Mouse (Mus musculus) erythroblast, embryonic 14.5 days (primary cell): ENCODE data around the gene Gm49450. TPM values are rescaled to one million over a fixed set of nuclear protein-coding genes. Genes with fewer than 3 reads are reported as not detected.

Experiments used
- H3K27me3 ChIP-seq: 2 replicates; pipeline ENCODE4 v1.6.1; 2012; ENCODE audit warnings: inconsistent platforms; ENCODE audit not compliant: control insufficient read depth
- H3K36me3 ChIP-seq: 2 replicates; pipeline ENCODE4 v1.6.1; 2012; ENCODE audit warnings: mild to moderate bottlenecking, inconsistent platforms; ENCODE audit not compliant: control insufficient read depth
- H3K4me1 ChIP-seq: 2 replicates; pipeline ENCODE4 v1.6.1; 2012; ENCODE audit warnings: inconsistent platforms; ENCODE audit not compliant: control insufficient read depth
- H3K4me3 ChIP-seq: replicated peaks from 2 replicates; pipeline ENCODE3; 2012; ENCODE audit warnings: moderate library complexity, mild to moderate bottlenecking, inconsistent platforms
- H3K9me3 ChIP-seq: 2 replicates; pipeline ENCODE4 v1.6.1; 2012; ENCODE audit warnings: low read length, inconsistent platforms, mixed read lengths; ENCODE audit not compliant: control insufficient read depth
- GATA1 ChIP-seq: IDR thresholded peaks from 2 replicates; pipeline ENCODE4 v1.6.1; 2012; ENCODE audit warnings: low read length, inconsistent platforms, mixed read lengths
- TAL1 ChIP-seq: IDR thresholded peaks from 3 replicates; pipeline ENCODE4 v1.6.1; 2012; ENCODE audit warnings: low read length, inconsistent platforms, mixed read lengths
- polyA plus RNA-seq: library from polyadenylated mRNA; stranded (reverse); fragments of >175 nt; gene quantifications from 2 replicates; pipeline ENCODE4 v1.2.3, GENCODE M21; 2012

Gene Gm49450
- polyA plus RNA-seq, 1 experiment = not detected

DNA sequence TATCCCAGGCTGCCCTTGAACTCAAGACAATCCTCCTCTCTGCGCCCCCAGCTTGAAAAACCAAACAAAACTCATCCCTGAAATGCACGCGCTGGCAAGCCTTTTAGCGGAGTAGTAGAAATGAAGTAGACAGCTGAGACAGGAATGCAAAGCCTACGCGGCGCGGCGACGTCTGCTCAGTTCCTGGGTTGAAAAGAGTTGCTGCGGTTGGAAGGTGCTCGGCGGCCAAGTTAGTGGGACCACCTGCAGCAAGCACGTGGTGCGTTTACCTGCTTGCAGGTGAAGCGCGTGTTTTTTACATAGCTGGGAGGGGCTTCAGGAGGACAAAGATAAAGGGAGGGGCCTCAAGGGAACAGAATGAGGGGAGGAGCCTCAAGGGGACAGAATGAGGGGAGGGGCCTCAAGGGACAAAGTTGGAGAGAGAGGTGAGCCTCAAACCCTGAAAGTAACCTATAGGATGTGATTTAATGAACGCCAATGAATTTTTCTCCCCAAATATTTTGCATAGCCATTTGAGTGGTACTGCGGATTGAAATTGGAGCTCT, 62.1 kb downstream of the Gm49450 start:
- Histone ChIP-seq H3K27me3 (peaks cover 61% of the 10 kb centered on the region), H3K4me3 (peak overlapping the region; percentile 12), H3K9me3 (peaks cover 7% of the 10 kb centered on the region; the same call in 1 of the 2 replicates), H3K36me3 (no peaks in the 10 kb centered on the region), H3K4me1 (peaks cover 40% of the 10 kb centered on the region)
- TF ChIP-seq TAL1 (no peak), GATA1 (no peak)

DNA sequence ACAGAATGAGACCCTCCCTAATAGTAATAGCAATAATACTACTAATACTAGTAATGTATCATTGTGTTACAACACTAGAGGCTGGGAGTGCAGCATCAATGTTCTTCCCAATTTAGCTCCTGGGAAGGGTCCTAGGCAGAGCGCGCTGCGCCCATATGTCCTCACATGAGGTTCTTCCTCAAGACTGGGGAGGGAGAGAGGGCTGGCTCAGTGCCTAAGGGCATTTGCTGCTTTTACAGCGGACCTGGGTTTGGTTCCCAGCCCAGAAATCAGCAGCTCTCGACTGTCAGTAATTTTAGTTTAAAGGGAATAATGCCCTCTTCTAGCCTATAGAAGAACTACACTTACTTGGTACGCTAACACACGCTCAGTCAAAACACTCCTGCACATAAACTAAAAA, 65.8 kb downstream of the Gm49450 start:
- Histone ChIP-seq H3K36me3 (no peaks in the 10 kb centered on the region), H3K9me3 (no peaks in the 10 kb centered on the region), H3K4me1 (peaks cover 14% of the 10 kb centered on the region), H3K27me3 (peaks cover 23% of the 10 kb centered on the region), H3K4me3 (no peak overlapping the region)
- TF ChIP-seq TAL1 = no peak
- TF ChIP-seq GATA1 = no peak

DNA sequence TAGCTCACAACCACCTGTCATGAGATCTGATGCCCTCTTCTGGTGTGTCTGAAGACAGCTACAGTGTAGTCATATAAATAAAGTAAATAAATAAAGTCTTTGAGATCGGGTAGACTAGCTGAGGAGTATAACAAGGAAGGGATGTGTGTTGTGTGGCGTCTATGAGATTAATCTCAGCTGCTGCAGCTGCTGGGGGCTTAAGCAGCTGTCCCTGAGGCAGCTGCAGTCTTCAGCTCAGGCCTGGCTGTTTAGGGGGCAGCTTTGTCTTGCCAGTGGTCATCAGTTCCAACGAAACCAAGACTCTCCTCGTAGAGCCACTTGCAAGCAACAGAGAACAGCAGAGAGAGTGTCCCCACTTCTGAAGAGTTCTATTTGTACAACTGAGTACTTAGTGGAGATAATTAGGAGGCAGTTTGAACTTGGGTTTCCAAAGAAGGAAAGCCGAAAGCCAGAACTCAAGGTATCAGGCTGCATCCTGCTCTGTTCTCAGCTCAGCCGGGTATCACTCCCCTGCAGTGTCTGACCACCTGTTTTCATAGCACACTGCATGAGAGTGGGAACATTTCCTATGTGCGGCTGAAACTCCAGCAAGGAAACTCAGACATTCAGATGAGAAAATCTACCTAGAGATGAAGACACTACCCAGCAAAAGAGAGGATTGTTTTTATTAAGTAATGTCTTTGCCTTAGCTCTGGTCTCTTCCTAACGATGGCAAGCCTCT, 66.5 kb downstream of the Gm49450 start:
- peaks cover 15% of the 10 kb centered on the region for H3K4me1 ChIP-seq
- H3K9me3 ChIP-seq = no peaks in the 10 kb centered on the region
- no peak for TF ChIP-seq TAL1
- no peak for TF ChIP-seq GATA1
- no peaks in the 10 kb centered on the region for H3K36me3 ChIP-seq
- H3K4me3 ChIP-seq = no peak overlapping the region
- peaks cover 16% of the 10 kb centered on the region for H3K27me3 ChIP-seq

DNA sequence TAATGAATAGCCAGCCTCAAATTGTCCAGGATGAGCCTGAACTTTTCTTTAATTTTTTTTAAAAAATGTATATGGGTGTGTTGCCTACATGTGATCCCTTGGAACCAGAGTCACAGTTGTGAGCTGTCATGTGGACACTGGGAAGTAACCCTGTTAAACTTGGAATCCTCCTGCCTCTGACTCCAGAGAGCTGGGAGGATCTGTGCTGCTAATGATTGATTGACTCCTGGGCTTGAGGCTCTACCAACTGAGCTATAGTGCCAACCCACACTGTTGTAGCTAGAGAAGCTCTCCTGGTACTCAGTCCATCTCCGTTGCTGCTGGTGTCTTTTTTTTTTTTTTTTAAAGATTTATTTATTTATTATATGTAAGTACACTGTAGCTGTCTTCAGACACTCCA, 69.2 kb downstream of the Gm49450 start:
- no peak for TF ChIP-seq TAL1
- TF ChIP-seq GATA1 = no peak
- no peaks in the 10 kb centered on the region for H3K9me3 ChIP-seq
- no peak overlapping the region for H3K4me3 ChIP-seq

DNA sequence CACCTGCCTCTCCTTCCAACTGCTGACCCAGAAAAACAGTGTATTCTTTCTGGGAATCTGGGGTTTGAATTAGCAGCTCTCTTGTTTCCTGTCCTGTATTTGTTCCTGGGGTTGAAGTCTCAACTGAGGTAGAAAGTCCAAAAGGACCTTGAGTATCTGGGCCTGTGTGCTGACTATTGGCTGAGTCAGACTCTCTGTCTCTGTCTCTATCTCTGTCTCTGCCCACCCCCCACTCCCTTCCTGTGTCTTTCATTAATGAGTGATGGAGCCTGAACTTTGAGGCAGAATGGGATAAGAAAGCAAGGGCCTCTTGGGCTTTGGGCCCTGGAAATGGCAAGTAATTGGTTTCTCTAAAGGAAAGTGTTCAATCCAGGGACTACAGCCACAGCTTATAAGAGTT, 69.7 kb downstream of the Gm49450 start:
- Histone ChIP-seq H3K4me3 (no peak overlapping the region), H3K27me3 (peaks cover 6% of the 10 kb centered on the region; the same call in 1 of the 2 replicates), H3K4me1 (peaks cover 33% of the 10 kb centered on the region), H3K36me3 (peaks cover 2% of the 10 kb centered on the region), H3K9me3 (no peaks in the 10 kb centered on the region)
- no peak for TF ChIP-seq GATA1
- no peak for TF ChIP-seq TAL1

More for the DNA sequence above, 69.2 kb downstream of the Gm49450 start:
- Histone ChIP-seq H3K4me1 (peaks cover 33% of the 10 kb centered on the region), H3K27me3 (peaks cover 7% of the 10 kb centered on the region; the same call in 1 of the 2 replicates), H3K36me3 (peaks cover 2% of the 10 kb centered on the region)

Other genes starting within 250 kb of the Gm49450 start
- gene Ccdc65, start 245.3 kb downstream of the Gm49450 start, polyA plus RNA-seq = 0.08 TPM in 1 of 2 replicates, not detected in the other
- gene Fkbp11, start 225.4 kb downstream of the Gm49450 start, polyA plus RNA-seq = 0.06 and 0.19 TPM in 2 replicates
- 0.11 and 0.14 TPM in 2 replicates for gene Arf3, start 190.3 kb downstream of the Gm49450 start, polyA plus RNA-seq
- not detected in 2 replicates for gene Wnt10b, start 175.4 kb downstream of the Gm49450 start, polyA plus RNA-seq
- gene Wnt1, start 163.7 kb downstream of the Gm49450 start, polyA plus RNA-seq = not detected in 2 replicates
- 0.01 and 0.02 TPM in 2 replicates for gene Ddn, start 144.1 kb downstream of the Gm49450 start, polyA plus RNA-seq
- 54.6 and 55.9 TPM in 2 replicates for gene Prkag1, start 122.0 kb downstream of the Gm49450 start, polyA plus RNA-seq
- gene Kmt2d, start 82.3 kb downstream of the Gm49450 start, polyA plus RNA-seq = 1.5 and 2.6 TPM in 2 replicates
- 0.24 and 0.38 TPM in 2 replicates for gene Rhebl1, start 59.0 kb downstream of the Gm49450 start, polyA plus RNA-seq
- gene Dhh, start 55.0 kb downstream of the Gm49450 start, polyA plus RNA-seq = not detected in 2 replicates
- 0.37 and 0.59 TPM in 2 replicates for gene Lmbr1l, start 35.3 kb downstream of the Gm49450 start, polyA plus RNA-seq
- 71.2 and 76.8 TPM in 2 replicates for gene Tuba1b, start 19.0 kb downstream of the Gm49450 start, polyA plus RNA-seq
- gene Tuba1a, start 152 bp upstream of the Gm49450 start, polyA plus RNA-seq = 4.0 and 13.4 TPM in 2 replicates
- 12.6 and 20.7 TPM in 2 replicates for gene Tuba1c, start 76.3 kb upstream of the Gm49450 start, polyA plus RNA-seq
- gene Prph, start 101.6 kb upstream of the Gm49450 start, polyA plus RNA-seq = not detected in 2 replicates
- 17.1 and 18.1 TPM in 2 replicates for gene Troap, start 121.0 kb upstream of the Gm49450 start, polyA plus RNA-seq
- not detected in 2 replicates for gene C1ql4, start 134.3 kb upstream of the Gm49450 start, polyA plus RNA-seq
- gene Dnajc22, start 139.6 kb upstream of the Gm49450 start, polyA plus RNA-seq = 0.02 TPM in 1 of 2 replicates, not detected in the other
- 0.19 and 0.40 TPM in 2 replicates for gene Spats2, start 172.4 kb upstream of the Gm49450 start, polyA plus RNA-seq